Mouse (Mus musculus): ENCODE measurements around the gene Myh14. TPM values are rescaled to one million over a fixed set of nuclear protein-coding genes. Genes with fewer than 3 reads are reported as not detected.

Gene Myh14
- polyA plus RNA-seq, 1 experiment from 2014 or later, result 1.9 TPM

- no peak overlapping the region for H3K9ac ChIP-seq (ENCODE audit: low read length)
- H3K9me3 ChIP-seq (ENCODE audit: control insufficient read depth, low read length), result no peaks in the 10 kb centered on the region
- peaks cover 6% of the 10 kb centered on the region; the same call in 1 of the 2 replicates for H3K27me3 ChIP-seq (ENCODE audit: control insufficient read depth, insufficient read depth, low read length)
- peak; percentile 74 for DNase-seq (ENCODE audit: low spot score)
- no peaks in the 10 kb centered on the region for H3K4me1 ChIP-seq (ENCODE audit: control insufficient read depth, insufficient read depth, low read length)
- no peaks in the 10 kb centered on the region for H3K36me3 ChIP-seq (ENCODE audit: control insufficient read depth, insufficient read depth, low read length)
- H3K27ac ChIP-seq (replicated peaks; ENCODE audit: low read depth, low read length), result no peak overlapping the region
- ATAC-seq (ENCODE audit: insufficient number of reproducible peaks, low FRiP score, low TSS enrichment, low read depth), result no peak
- WGBS, result 11% methylated on average over 4 of the region's 4 CpGs
- H3K4me3 ChIP-seq (ENCODE audit: low read depth, low read length), result no peak overlapping the region
- no peak overlapping the region for H3K4me2 ChIP-seq (ENCODE audit: low read depth, severe bottlenecking)
Measured at GRCm38 (mm10) chr7:44649990-44650389, 20.7 kb downstream of the Myh14 start.

DNA sequence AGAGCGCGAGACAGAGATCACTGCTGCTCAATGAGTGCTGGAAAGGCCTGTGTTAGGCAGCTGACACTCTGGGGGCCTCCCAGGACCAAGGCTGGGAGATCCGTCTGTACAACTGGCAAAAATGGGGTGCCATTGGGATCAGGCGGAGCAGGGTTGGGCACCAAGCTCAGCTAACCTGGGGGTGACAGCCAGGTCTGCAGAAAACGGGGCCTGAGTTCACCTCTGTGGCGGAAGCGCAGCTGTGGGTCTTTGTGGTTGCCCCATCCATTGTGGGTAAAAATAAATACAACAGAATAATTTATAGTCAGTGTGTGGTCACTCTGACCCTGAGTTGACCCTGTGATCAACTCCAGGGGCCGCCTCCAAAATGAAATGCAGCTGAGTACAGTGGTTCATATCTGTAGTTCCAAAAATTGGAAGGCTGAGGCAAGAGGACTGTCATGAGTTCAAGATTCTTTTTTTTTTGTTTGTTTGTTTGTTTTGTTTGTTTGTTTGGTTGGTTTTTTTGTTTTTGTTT lies 21.5 kb downstream of the Myh14 start:
- H3K9ac ChIP-seq (ENCODE audit: low read length), result no peak overlapping the region
- H3K4me1 ChIP-seq (ENCODE audit: control insufficient read depth, insufficient read depth, low read length), result no peaks in the 10 kb centered on the region
- ATAC-seq (ENCODE audit: insufficient number of reproducible peaks, low FRiP score, low TSS enrichment, low read depth), result no peak
- DNase-seq (ENCODE audit: low spot score), result no peak
- no peak overlapping the region for H3K27ac ChIP-seq (replicated peaks; ENCODE audit: low read depth, low read length)
- peaks cover 7% of the 10 kb centered on the region; the same call in 1 of the 2 replicates for H3K27me3 ChIP-seq (ENCODE audit: control insufficient read depth, insufficient read depth, low read length)
- no peaks in the 10 kb centered on the region for H3K36me3 ChIP-seq (ENCODE audit: control insufficient read depth, insufficient read depth, low read length)
- WGBS, result 66% methylated on average over 8 of the region's 8 CpGs
- no peaks in the 10 kb centered on the region for H3K9me3 ChIP-seq (ENCODE audit: control insufficient read depth, low read length)
- no peak overlapping the region for H3K4me3 ChIP-seq (ENCODE audit: low read depth, low read length)
- no peak overlapping the region for H3K4me2 ChIP-seq (ENCODE audit: low read depth, severe bottlenecking)

DNA sequence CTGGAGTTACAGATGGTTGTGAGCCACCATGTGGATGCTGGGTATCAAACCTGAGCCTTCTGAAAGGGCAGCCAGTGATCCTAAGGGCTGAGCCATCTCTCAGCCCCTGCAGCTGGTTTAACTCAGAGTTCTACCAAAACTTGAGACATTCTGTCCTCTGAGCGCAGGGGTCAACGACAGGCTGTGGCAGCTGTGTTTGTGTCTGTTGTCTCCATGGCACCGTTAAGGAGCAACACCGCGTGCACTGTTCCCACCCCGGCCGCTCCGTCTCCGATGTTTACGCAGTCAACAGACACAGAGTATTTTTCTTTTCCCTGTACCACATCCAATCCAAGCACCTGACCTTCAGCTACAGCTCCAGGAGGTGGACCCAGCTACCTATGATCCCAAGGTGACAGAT lies 22.9 kb downstream of the Myh14 start:
- DNase-seq (ENCODE audit: low spot score), result no peak
- Histone ChIP-seq H3K27ac (replicated peaks; ENCODE audit: low read depth, low read length) (no peak overlapping the region), H3K9ac (ENCODE audit: low read length) (no peak overlapping the region), H3K9me3 (ENCODE audit: control insufficient read depth, low read length) (no peaks in the 10 kb centered on the region), H3K4me1 (ENCODE audit: control insufficient read depth, insufficient read depth, low read length) (no peaks in the 10 kb centered on the region), H3K36me3 (ENCODE audit: control insufficient read depth, insufficient read depth, low read length) (no peaks in the 10 kb centered on the region), H3K4me3 (ENCODE audit: low read depth, low read length) (no peak overlapping the region), H3K27me3 (ENCODE audit: control insufficient read depth, insufficient read depth, low read length) (peaks cover 9% of the 10 kb centered on the region; the same call in 1 of the 2 replicates), H3K4me2 (ENCODE audit: low read depth, severe bottlenecking) (no peak overlapping the region)
- ATAC-seq (ENCODE audit: insufficient number of reproducible peaks, low FRiP score, low TSS enrichment, low read depth), result no peak
- WGBS, result 78% methylated on average over 10 of the region's 10 CpGs

- no peak for ATAC-seq (ENCODE audit: insufficient number of reproducible peaks, low FRiP score, low TSS enrichment, low read depth)
- peak; percentile 78 for DNase-seq (ENCODE audit: low spot score)
- Histone ChIP-seq H3K9ac (ENCODE audit: low read length) (no peak overlapping the region), H3K27me3 (ENCODE audit: control insufficient read depth, insufficient read depth, low read length) (peaks cover 9% of the 10 kb centered on the region; the same call in 1 of the 2 replicates), H3K36me3 (ENCODE audit: control insufficient read depth, insufficient read depth, low read length) (no peaks in the 10 kb centered on the region), H3K4me1 (ENCODE audit: control insufficient read depth, insufficient read depth, low read length) (no peaks in the 10 kb centered on the region), H3K4me3 (ENCODE audit: low read depth, low read length) (no peak overlapping the region), H3K4me2 (ENCODE audit: low read depth, severe bottlenecking) (no peak overlapping the region), H3K9me3 (ENCODE audit: control insufficient read depth, low read length) (no peaks in the 10 kb centered on the region), H3K27ac (replicated peaks; ENCODE audit: low read depth, low read length) (no peak overlapping the region)
- 50% methylated on average over 7 of the region's 7 CpGs for WGBS
Measured at GRCm38 (mm10) chr7:44647042-44647724, 23.5 kb downstream of the Myh14 start.

GRCm38 (mm10) chr7:44645951-44646350 lies 24.7 kb downstream of the Myh14 start:
- H3K9ac ChIP-seq (ENCODE audit: low read length), result no peak overlapping the region
- no peak overlapping the region for H3K27ac ChIP-seq (replicated peaks; ENCODE audit: low read depth, low read length)
- no peaks in the 10 kb centered on the region for H3K36me3 ChIP-seq (ENCODE audit: control insufficient read depth, insufficient read depth, low read length)
- DNase-seq (ENCODE audit: low spot score), result no peak
- H3K4me1 ChIP-seq (ENCODE audit: control insufficient read depth, insufficient read depth, low read length), result no peaks in the 10 kb centered on the region
- no peak for ATAC-seq (ENCODE audit: insufficient number of reproducible peaks, low FRiP score, low TSS enrichment, low read depth)
- WGBS, result 28% methylated on average over 15 of the region's 15 CpGs
- no peak overlapping the region for H3K4me3 ChIP-seq (ENCODE audit: low read depth, low read length)
- peaks cover 14% of the 10 kb centered on the region for H3K27me3 ChIP-seq (ENCODE audit: control insufficient read depth, insufficient read depth, low read length)
- no peak overlapping the region for H3K4me2 ChIP-seq (ENCODE audit: low read depth, severe bottlenecking)
- H3K9me3 ChIP-seq (ENCODE audit: control insufficient read depth, low read length), result no peaks in the 10 kb centered on the region

DNA sequence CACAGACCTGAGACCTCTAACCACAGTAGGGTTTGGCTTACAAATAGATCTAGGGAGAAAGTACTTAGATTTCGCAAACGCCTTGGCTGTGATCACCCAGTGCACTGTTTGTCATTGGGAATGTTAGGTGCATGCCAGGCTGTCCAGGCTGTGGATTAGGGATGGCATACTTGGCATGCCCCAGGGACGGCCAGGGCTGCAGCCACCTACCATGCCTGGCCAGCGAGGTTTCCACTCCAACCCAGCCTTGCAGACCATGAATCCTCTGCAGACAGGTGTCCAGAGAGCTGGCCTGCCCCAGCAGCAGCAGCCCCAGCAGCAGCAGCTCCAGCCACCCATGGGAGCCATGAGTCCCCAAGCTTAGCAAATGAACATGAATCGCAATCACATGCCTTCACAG lies 25.4 kb downstream of the Myh14 start:
- DNase-seq (ENCODE audit: low spot score) (no peak), ATAC-seq (ENCODE audit: insufficient number of reproducible peaks, low FRiP score, low TSS enrichment, low read depth) (no peak)
- Histone ChIP-seq H3K4me1 (ENCODE audit: control insufficient read depth, insufficient read depth, low read length) (no peaks in the 10 kb centered on the region), H3K4me2 (ENCODE audit: low read depth, severe bottlenecking) (no peak overlapping the region), H3K9ac (ENCODE audit: low read length) (no peak overlapping the region), H3K4me3 (ENCODE audit: low read depth, low read length) (no peak overlapping the region), H3K9me3 (ENCODE audit: control insufficient read depth, low read length) (no peaks in the 10 kb centered on the region), H3K27ac (replicated peaks; ENCODE audit: low read depth, low read length) (no peak overlapping the region), H3K36me3 (ENCODE audit: control insufficient read depth, insufficient read depth, low read length) (no peaks in the 10 kb centered on the region), H3K27me3 (ENCODE audit: control insufficient read depth, insufficient read depth, low read length) (peaks cover 21% of the 10 kb centered on the region)
- WGBS, result 77% methylated on average over 5 of the region's 5 CpGs

DNA sequence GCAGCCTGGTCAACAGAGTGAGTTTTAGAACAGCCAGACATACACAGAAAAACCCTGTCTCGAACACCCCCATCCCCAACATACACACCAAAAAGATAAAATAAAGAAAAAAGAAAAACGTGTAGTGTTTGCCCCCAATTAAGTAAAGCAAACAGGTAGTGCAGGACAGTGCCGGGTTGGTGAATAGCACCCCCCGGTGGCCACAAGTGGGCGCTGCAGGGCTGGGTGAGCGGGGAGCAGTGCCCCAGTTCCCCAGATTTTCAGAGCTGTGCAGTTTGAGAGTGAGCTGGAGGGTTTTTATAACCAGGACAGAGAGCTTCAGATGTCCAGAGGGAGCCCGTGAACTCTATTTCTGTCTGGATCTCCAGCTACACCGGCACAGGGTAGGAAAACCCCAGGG lies 28.8 kb downstream of the Myh14 start:
- Histone ChIP-seq H3K9ac (ENCODE audit: low read length) (no peak overlapping the region), H3K27me3 (ENCODE audit: control insufficient read depth, insufficient read depth, low read length) (peaks cover 44% of the 10 kb centered on the region), H3K4me2 (ENCODE audit: low read depth, severe bottlenecking) (no peak overlapping the region), H3K4me3 (ENCODE audit: low read depth, low read length) (no peak overlapping the region), H3K4me1 (ENCODE audit: control insufficient read depth, insufficient read depth, low read length) (no peaks in the 10 kb centered on the region), H3K9me3 (ENCODE audit: control insufficient read depth, low read length) (no peaks in the 10 kb centered on the region), H3K27ac (replicated peaks; ENCODE audit: low read depth, low read length) (no peak overlapping the region), H3K36me3 (ENCODE audit: control insufficient read depth, insufficient read depth, low read length) (no peaks in the 10 kb centered on the region)
- WGBS, result 38% methylated on average over 8 of the region's 8 CpGs
- ATAC-seq (ENCODE audit: insufficient number of reproducible peaks, low FRiP score, low TSS enrichment, low read depth) (no peak), DNase-seq (ENCODE audit: low spot score) (peak; percentile 40)

DNA sequence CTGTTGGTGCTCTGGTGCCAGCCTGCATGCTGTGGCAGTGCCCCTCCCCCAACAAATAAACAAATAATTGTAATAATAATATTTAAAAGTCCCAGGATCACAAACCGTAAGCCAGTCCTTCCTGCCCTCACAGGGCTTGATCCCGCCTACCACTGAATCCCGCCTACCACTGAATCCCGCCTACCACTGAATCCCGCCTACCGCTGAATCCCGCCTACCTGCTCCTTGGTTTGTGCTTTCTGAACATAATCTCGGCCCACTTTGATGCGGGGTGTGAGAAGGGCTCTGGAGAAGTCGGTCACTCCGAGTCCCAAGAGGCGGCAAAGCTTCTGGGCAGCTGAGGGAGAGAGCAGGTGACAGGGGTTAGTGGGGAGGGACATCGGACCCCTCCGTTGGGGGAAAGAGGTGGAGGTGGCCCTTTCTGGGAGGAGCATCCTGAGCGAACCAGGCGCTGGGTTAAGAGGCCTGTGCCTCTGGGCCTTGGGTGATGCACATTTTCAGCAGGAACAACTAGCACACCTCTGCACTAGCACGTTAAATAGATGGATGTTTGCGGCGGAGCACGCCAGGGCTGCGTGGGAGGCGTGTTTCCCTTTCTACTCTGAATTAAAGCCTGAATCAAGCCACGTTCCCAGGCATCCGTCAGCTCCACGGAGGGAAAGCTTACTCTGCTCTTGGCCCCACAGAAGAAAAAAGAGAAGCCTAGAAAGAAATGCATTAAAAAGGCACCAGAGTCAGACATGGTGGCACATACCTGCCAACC lies 29.6 kb downstream of the Myh14 start:
- DNase-seq (ENCODE audit: low spot score), result no peak
- ATAC-seq (ENCODE audit: insufficient number of reproducible peaks, low FRiP score, low TSS enrichment, low read depth), result no peak
- Histone ChIP-seq H3K36me3 (ENCODE audit: control insufficient read depth, insufficient read depth, low read length) (no peaks in the 10 kb centered on the region), H3K4me1 (ENCODE audit: control insufficient read depth, insufficient read depth, low read length) (no peaks in the 10 kb centered on the region), H3K9me3 (ENCODE audit: control insufficient read depth, low read length) (no peaks in the 10 kb centered on the region), H3K27me3 (ENCODE audit: control insufficient read depth, insufficient read depth, low read length) (peaks cover 43% of the 10 kb centered on the region), H3K27ac (replicated peaks; ENCODE audit: low read depth, low read length) (no peak overlapping the region), H3K4me3 (ENCODE audit: low read depth, low read length) (no peak overlapping the region), H3K9ac (ENCODE audit: low read length) (no peak overlapping the region), H3K4me2 (ENCODE audit: low read depth, severe bottlenecking) (no peak overlapping the region; the same call in 1 of the 2 replicates)
- 19% methylated on average over 25 of the region's 25 CpGs for WGBS

All from limb, embryonic 11.5 days (tissue).